Mouse (Mus musculus): ENCODE results near the gene 9030612E09Rik. TPM values are rescaled to one million over a fixed set of nuclear protein-coding genes. Genes with fewer than 3 reads are reported as not detected.
A peak's percentile ranks its signal among the peaks of the same experiment; 100 is the strongest.

The 9030612E09Rik gene
- under 1 TPM; 0.67 to 0.85 TPM for total RNA-seq (2021)
- long read RNA-seq, experiment 1, partial matches to known transcripts: 0 of 2 reads
- long read RNA-seq, experiment 1, other reads (novel, unspliced or antisense): 0 of 2 reads
- long read RNA-seq, experiment 2: 0 reads

- peak in 1 of 2 experiments; percentile 11 for DNase-seq (ENCODE audit: low spot score in 2 of 2)
These were observed at the start of gene 9030612E09Rik, which contains the start of gene Sobp for GRCm38 (mm10) chr10:43174326-43175155. 9030612E09Rik (plus strand) TSS chr10:43174704. Sobp (minus strand) TSS chr10:43174530.

GRCm38 (mm10) chr10:43128750-43129149 lies 45.8 kb upstream of the 9030612E09Rik start:
- no peak for DNase-seq (ENCODE audit: low spot score in 2 of 2)

- no peak for DNase-seq (ENCODE audit: low spot score in 2 of 2)
These were observed 40.5 kb upstream of the 9030612E09Rik start for GRCm38 (mm10) chr10:43134027-43134426.

- DNase-seq (ENCODE audit: low spot score in 2 of 2): no peak
These were observed 31.3 kb upstream of the 9030612E09Rik start for GRCm38 (mm10) chr10:43143173-43143572.

- no peak for DNase-seq (ENCODE audit: low spot score in 2 of 2)
These were observed 26.0 kb upstream of the 9030612E09Rik start for GRCm38 (mm10) chr10:43148456-43148855.

GRCm38 (mm10) chr10:43152643-43153042 lies 21.9 kb upstream of the 9030612E09Rik start:
- DNase-seq (ENCODE audit: low spot score in 2 of 2): no peak

- DNase-seq (ENCODE audit: low spot score in 2 of 2): peak; percentile 19 to 53
These were observed 19.4 kb upstream of the 9030612E09Rik start for GRCm38 (mm10) chr10:43155046-43155560.

- no peak for DNase-seq (ENCODE audit: low spot score in 2 of 2)
These were observed 15.6 kb upstream of the 9030612E09Rik start for GRCm38 (mm10) chr10:43158917-43159316.

GRCm38 (mm10) chr10:43159333-43159732 lies 15.2 kb upstream of the 9030612E09Rik start:
- DNase-seq (ENCODE audit: low spot score in 2 of 2): no peak

- no peak for DNase-seq (ENCODE audit: low spot score in 2 of 2)
These were observed 12.2 kb upstream of the 9030612E09Rik start for GRCm38 (mm10) chr10:43162318-43162717.

- no peak for DNase-seq (ENCODE audit: low spot score in 2 of 2)
These were observed 10.1 kb upstream of the 9030612E09Rik start for GRCm38 (mm10) chr10:43164406-43164805.

- no peak for DNase-seq (ENCODE audit: low spot score in 2 of 2)
These were observed 8.4 kb upstream of the 9030612E09Rik start for GRCm38 (mm10) chr10:43166146-43166545.

GRCm38 (mm10) chr10:43166817-43167216 lies 7.7 kb upstream of the 9030612E09Rik start:
- DNase-seq (ENCODE audit: low spot score in 2 of 2): no peak

- no peak for DNase-seq (ENCODE audit: low spot score in 2 of 2)
These were observed 5.7 kb upstream of the 9030612E09Rik start for GRCm38 (mm10) chr10:43168847-43169246.

- DNase-seq (ENCODE audit: low spot score in 2 of 2): no peak
These were observed 3.4 kb upstream of the 9030612E09Rik start for GRCm38 (mm10) chr10:43171106-43171505.

GRCm38 (mm10) chr10:43172066-43172465 lies 2.4 kb upstream of the 9030612E09Rik start:
- DNase-seq (ENCODE audit: low spot score in 2 of 2): no peak

- DNase-seq (ENCODE audit: low spot score in 2 of 2): no peak
These were observed 1.9 kb upstream of the 9030612E09Rik start for GRCm38 (mm10) chr10:43172554-43172953.

GRCm38 (mm10) chr10:43173141-43173827 lies 1.2 kb upstream of the 9030612E09Rik start:
- peak; percentile 22 to 30 for DNase-seq (ENCODE audit: low spot score in 2 of 2)

- no peak for DNase-seq (ENCODE audit: low spot score in 2 of 2)
These were observed 627 bp upstream of the 9030612E09Rik start for GRCm38 (mm10) chr10:43173828-43174325.

GRCm38 (mm10) chr10:43175156-43175601 lies 675 bp downstream of the 9030612E09Rik start:
- DNase-seq (ENCODE audit: low spot score in 2 of 2): no peak

- DNase-seq (ENCODE audit: low spot score in 2 of 2): no peak
These were observed 5.9 kb downstream of the 9030612E09Rik start for GRCm38 (mm10) chr10:43180313-43180912.

Measured in adrenal gland, postnatal 4 days (tissue).